Mouse (Mus musculus): Measurements from ENCODE around the gene Olfml3. TPM values are rescaled to one million over a fixed set of nuclear protein-coding genes. Genes with fewer than 3 reads are reported as not detected.

Gene Olfml3
- polyA plus RNA-seq, 1 experiment = 30.0 TPM

GRCm38 (mm10) chr3:103733176-103733575, 4.6 kb downstream of the Olfml3 start:
- no peaks in the 10 kb centered on the region for H3K27me3 ChIP-seq (replicated peaks; ENCODE audit: control insufficient read depth, insufficient read depth, low read length)
- no peaks in the 10 kb centered on the region for H3K4me1 ChIP-seq (ENCODE audit: control insufficient read depth, insufficient read depth, low read length)
- no peak overlapping the region for H3K27ac ChIP-seq (ENCODE audit: insufficient read depth, low read depth, low read length)
- no peak overlapping the region for H3K4me3 ChIP-seq (ENCODE audit: insufficient read depth, low read depth, low read length)
- WGBS = 34% methylated on average over 2 of the region's 2 CpGs
- no peak for DNase-seq
- TF ChIP-seq POLR2A (IDR thresholded peaks at IDR 0.05; ENCODE audit: low read depth, low read length) (no peak), CTCF (conservative IDR thresholded peaks at IDR 0.05; ENCODE audit: insufficient read depth, insufficient read length, low read depth, low read length) (no peak)
- no peaks in the 10 kb centered on the region for H3K36me3 ChIP-seq (ENCODE audit: control insufficient read depth, insufficient read depth, low read length)

DNA sequence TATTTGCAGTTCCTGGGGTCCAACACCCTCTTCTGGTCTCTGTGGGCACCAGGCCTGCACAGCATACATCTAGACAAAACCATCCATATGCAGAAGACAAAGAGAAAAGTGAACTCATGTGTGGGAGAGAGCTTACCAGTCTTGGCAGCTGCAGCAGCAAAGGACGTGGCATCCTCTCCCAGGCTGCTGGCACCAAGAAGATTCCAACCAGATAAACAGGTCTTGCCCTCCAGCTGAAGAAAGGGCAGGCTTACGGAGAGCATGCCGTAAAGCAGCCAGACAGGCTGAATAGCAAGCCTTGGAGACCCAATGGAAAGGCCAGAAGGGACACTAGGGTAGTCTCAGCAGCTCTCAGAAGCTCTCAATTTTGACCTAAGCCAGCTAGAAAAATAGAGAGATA, 5.7 kb downstream of the Olfml3 start:
- H3K4me1 ChIP-seq (ENCODE audit: control insufficient read depth, insufficient read depth, low read length) = no peaks in the 10 kb centered on the region
- no peak overlapping the region for H3K4me3 ChIP-seq (ENCODE audit: insufficient read depth, low read depth, low read length)
- H3K27me3 ChIP-seq (replicated peaks; ENCODE audit: control insufficient read depth, insufficient read depth, low read length) = no peaks in the 10 kb centered on the region
- WGBS = 86% methylated on average over 3 of the region's 3 CpGs
- TF ChIP-seq POLR2A (IDR thresholded peaks at IDR 0.05; ENCODE audit: low read depth, low read length) (no peak), CTCF (conservative IDR thresholded peaks at IDR 0.05; ENCODE audit: insufficient read depth, insufficient read length, low read depth, low read length) (no peak)
- DNase-seq = no peak
- no peak overlapping the region for H3K27ac ChIP-seq (ENCODE audit: insufficient read depth, low read depth, low read length)
- no peaks in the 10 kb centered on the region for H3K36me3 ChIP-seq (ENCODE audit: control insufficient read depth, insufficient read depth, low read length)

DNA sequence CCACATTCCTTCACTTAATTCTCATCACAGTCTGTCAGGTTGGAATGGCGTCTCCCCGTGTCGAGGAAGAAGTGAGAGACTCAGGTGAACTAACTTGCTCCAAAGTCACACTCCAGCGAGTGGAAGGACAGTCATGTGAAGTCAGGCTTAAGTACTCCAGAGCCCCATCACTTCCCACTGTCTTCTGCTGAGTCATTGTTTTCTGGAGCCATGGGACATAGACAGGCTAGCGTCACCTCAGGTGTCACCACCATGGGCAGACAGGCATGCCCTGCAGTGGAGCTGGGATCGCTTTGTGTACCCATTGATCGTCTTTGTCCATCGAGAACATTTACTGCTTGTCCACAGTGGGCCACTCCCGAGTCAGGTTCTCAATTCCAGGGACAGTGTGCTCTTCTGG, 8.0 kb downstream of the Olfml3 start:
- no peak overlapping the region for H3K4me3 ChIP-seq (ENCODE audit: insufficient read depth, low read depth, low read length)
- no peak for TF ChIP-seq POLR2A (IDR thresholded peaks at IDR 0.05; ENCODE audit: low read depth, low read length)
- TF ChIP-seq CTCF (conservative IDR thresholded peaks at IDR 0.05; ENCODE audit: insufficient read depth, insufficient read length, low read depth, low read length) = no peak
- WGBS = 75% methylated on average over 9 of the region's 9 CpGs
- H3K27ac ChIP-seq (ENCODE audit: insufficient read depth, low read depth, low read length) = no peak overlapping the region
- DNase-seq = no peak
- H3K4me1 ChIP-seq (ENCODE audit: control insufficient read depth, insufficient read depth, low read length) = no peaks in the 10 kb centered on the region
- no peaks in the 10 kb centered on the region for H3K36me3 ChIP-seq (ENCODE audit: control insufficient read depth, insufficient read depth, low read length)
- no peaks in the 10 kb centered on the region; the same call in 1 of the 2 replicates for H3K27me3 ChIP-seq (replicated peaks; ENCODE audit: control insufficient read depth, insufficient read depth, low read length)

DNA sequence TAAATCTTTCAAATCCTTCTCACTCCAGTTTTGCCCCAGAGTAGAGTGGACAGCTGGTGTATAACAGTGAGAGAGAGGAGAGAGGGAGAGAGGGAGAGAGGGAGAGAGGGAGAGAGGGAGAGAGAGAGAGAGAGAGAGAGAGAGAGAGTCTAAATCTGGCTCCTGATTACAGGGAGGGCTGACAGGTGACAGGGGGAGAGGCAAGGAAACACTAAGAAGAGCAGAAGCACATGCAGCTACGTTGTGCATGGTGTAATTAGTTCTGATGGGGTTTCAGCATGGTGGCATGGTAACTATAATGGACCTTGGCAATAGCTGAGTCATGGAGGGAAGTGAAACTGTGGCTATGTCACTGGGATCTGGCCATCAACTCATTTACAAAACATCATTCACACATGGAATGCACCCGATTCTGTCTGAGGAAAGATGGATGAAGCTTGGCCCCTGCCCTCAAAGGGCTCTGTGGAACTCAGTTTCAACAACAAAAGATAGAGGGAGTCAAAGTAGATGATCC, 9.9 kb downstream of the Olfml3 start:
- no peak overlapping the region for H3K27ac ChIP-seq (ENCODE audit: insufficient read depth, low read depth, low read length)
- no peak for DNase-seq
- no peaks in the 10 kb centered on the region; the same call in 1 of the 2 replicates for H3K27me3 ChIP-seq (replicated peaks; ENCODE audit: control insufficient read depth, insufficient read depth, low read length)
- H3K4me3 ChIP-seq (ENCODE audit: insufficient read depth, low read depth, low read length) = no peak overlapping the region
- TF ChIP-seq POLR2A (IDR thresholded peaks at IDR 0.05; ENCODE audit: low read depth, low read length) = no peak
- no peak for TF ChIP-seq CTCF (conservative IDR thresholded peaks at IDR 0.05; ENCODE audit: insufficient read depth, insufficient read length, low read depth, low read length)
- H3K36me3 ChIP-seq (ENCODE audit: control insufficient read depth, insufficient read depth, low read length) = no peaks in the 10 kb centered on the region
- H3K4me1 ChIP-seq (ENCODE audit: control insufficient read depth, insufficient read depth, low read length) = no peaks in the 10 kb centered on the region
- WGBS = 43% methylated on average over 2 of the region's 2 CpGs

DNA sequence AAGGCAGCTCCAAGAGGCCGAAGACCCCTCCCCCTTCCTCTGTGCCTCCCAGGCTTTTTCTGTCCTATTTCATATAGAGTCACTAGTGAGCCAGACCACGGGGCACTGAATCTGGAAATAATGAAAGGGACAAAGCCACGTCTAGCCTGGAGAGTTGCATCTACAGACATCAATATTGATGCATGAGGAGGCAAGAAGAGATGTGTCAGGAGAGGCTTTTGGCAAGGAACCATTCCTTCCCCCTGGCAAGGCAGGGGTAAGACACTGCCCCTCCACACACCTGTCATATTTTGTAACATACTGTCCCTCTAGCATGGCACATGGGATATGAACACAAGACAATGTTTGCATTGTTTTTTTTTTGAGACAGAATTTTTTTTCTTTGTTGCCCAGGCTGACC, 11.2 kb downstream of the Olfml3 start:
- H3K36me3 ChIP-seq (ENCODE audit: control insufficient read depth, insufficient read depth, low read length) = no peaks in the 10 kb centered on the region
- no peak overlapping the region for H3K4me3 ChIP-seq (ENCODE audit: insufficient read depth, low read depth, low read length)
- no peak for TF ChIP-seq CTCF (conservative IDR thresholded peaks at IDR 0.05; ENCODE audit: insufficient read depth, insufficient read length, low read depth, low read length)
- no peak for TF ChIP-seq POLR2A (IDR thresholded peaks at IDR 0.05; ENCODE audit: low read depth, low read length)
- H3K27ac ChIP-seq (ENCODE audit: insufficient read depth, low read depth, low read length) = no peak overlapping the region
- no peak for DNase-seq
- H3K4me1 ChIP-seq (ENCODE audit: control insufficient read depth, insufficient read depth, low read length) = no peaks in the 10 kb centered on the region
- no peaks in the 10 kb centered on the region; the same call in 1 of the 2 replicates for H3K27me3 ChIP-seq (replicated peaks; ENCODE audit: control insufficient read depth, insufficient read depth, low read length)
- 73% methylated on average over 3 of the region's 3 CpGs for WGBS

- Histone ChIP-seq H3K4me3 (ENCODE audit: insufficient read depth, low read depth, low read length) (no peak overlapping the region), H3K27me3 (replicated peaks; ENCODE audit: control insufficient read depth, insufficient read depth, low read length) (no peaks in the 10 kb centered on the region; the same call in 1 of the 2 replicates), H3K4me1 (ENCODE audit: control insufficient read depth, insufficient read depth, low read length) (no peaks in the 10 kb centered on the region), H3K27ac (ENCODE audit: insufficient read depth, low read depth, low read length) (no peak overlapping the region), H3K36me3 (ENCODE audit: control insufficient read depth, insufficient read depth, low read length) (no peaks in the 10 kb centered on the region)
- no peak for TF ChIP-seq POLR2A (IDR thresholded peaks at IDR 0.05; ENCODE audit: low read depth, low read length)
- TF ChIP-seq CTCF (conservative IDR thresholded peaks at IDR 0.05; ENCODE audit: insufficient read depth, insufficient read length, low read depth, low read length) = no peak
- WGBS = 40% methylated on average over 3 of the region's 3 CpGs
- no peak for DNase-seq
Observed at GRCm38 (mm10) chr3:103724137-103724536, 13.7 kb downstream of the Olfml3 start.

- DNase-seq = no peak
- Histone ChIP-seq H3K4me1 (ENCODE audit: control insufficient read depth, insufficient read depth, low read length) (no peaks in the 10 kb centered on the region), H3K4me3 (ENCODE audit: insufficient read depth, low read depth, low read length) (no peak overlapping the region), H3K36me3 (ENCODE audit: control insufficient read depth, insufficient read depth, low read length) (no peaks in the 10 kb centered on the region), H3K27ac (ENCODE audit: insufficient read depth, low read depth, low read length) (no peak overlapping the region), H3K27me3 (replicated peaks; ENCODE audit: control insufficient read depth, insufficient read depth, low read length) (no peaks in the 10 kb centered on the region)
- WGBS = 84% methylated on average over 4 of the region's 4 CpGs
- TF ChIP-seq POLR2A (IDR thresholded peaks at IDR 0.05; ENCODE audit: low read depth, low read length) = no peak
- no peak for TF ChIP-seq CTCF (conservative IDR thresholded peaks at IDR 0.05; ENCODE audit: insufficient read depth, insufficient read length, low read depth, low read length)
Observed at GRCm38 (mm10) chr3:103718728-103719127, 19.1 kb downstream of the Olfml3 start.
